Mouse (Mus musculus) monocyte, adult 5-6 weeks (primary cell): ENCODE measurements around the gene Elp6. TPM values are rescaled to one million over a fixed set of nuclear protein-coding genes. Genes with fewer than 3 reads are reported as not detected.
A peak's percentile ranks its signal among the peaks of the same experiment; 100 is the strongest.
"Not testable (repeated sequence)": the region's sequence is repeated elsewhere in the genome, so short reads cannot be mapped to it uniquely, and the experiment has no call there.

Source experiments
- ATAC-seq: fragments of 153-309, 156-312 bp; replicated peaks from 2 replicates; pipeline ENCODE4 v1.8.0; 2017; ENCODE audit warnings: mild to moderate bottlenecking; ENCODE audit not compliant: low TSS enrichment, insufficient number of reproducible peaks, severe bottlenecking, poor library complexity, low FRiP score
- total RNA-seq: library from RNA; stranded (forward); fragments of 200-1000, 200-491, 200-594 nt; gene quantifications from 3 replicates; pipeline ENCODE4 v1.2.3, GENCODE M21; 2017

The Elp6 gene
- total RNA-seq, 1 experiment from 2014 or later: 1.7 TPM

- ATAC-seq: no peak
These were observed 1.4 kb downstream of the Elp6 start for GRCm38 (mm10) chr9:110306371-110306770.

- no peak for ATAC-seq
These were observed 9.7 kb downstream of the Elp6 start for GRCm38 (mm10) chr9:110314706-110315105.

GRCm38 (mm10) chr9:110315410-110315809 is 10.4 kb downstream of the Elp6 start:
- no peak for ATAC-seq

- ATAC-seq: no peak
These were observed 10.9 kb downstream of the Elp6 start for GRCm38 (mm10) chr9:110315904-110316303.

GRCm38 (mm10) chr9:110316503-110316902 is 11.5 kb downstream of the Elp6 start:
- ATAC-seq: no peak

- ATAC-seq: no peak
These were observed 15.8 kb downstream of the Elp6 start for GRCm38 (mm10) chr9:110320769-110321168.

- ATAC-seq: no peak
These were observed 18.0 kb downstream of the Elp6 start for GRCm38 (mm10) chr9:110322972-110323371.

GRCm38 (mm10) chr9:110324181-110324580 is 19.2 kb downstream of the Elp6 start:
- ATAC-seq: no peak

- ATAC-seq: no peak
These were observed 23.2 kb downstream of the Elp6 start for GRCm38 (mm10) chr9:110328178-110328577.

- ATAC-seq: no peak
These were observed 24.1 kb downstream of the Elp6 start for GRCm38 (mm10) chr9:110328946-110329630.

GRCm38 (mm10) chr9:110329655-110330054 is 24.7 kb downstream of the Elp6 start:
- no peak for ATAC-seq

GRCm38 (mm10) chr9:110330341-110330740 is 25.4 kb downstream of the Elp6 start:
- no peak for ATAC-seq

- not testable (repeated sequence) for ATAC-seq
These were observed 25.9 kb downstream of the Elp6 start for GRCm38 (mm10) chr9:110330913-110331312.

GRCm38 (mm10) chr9:110333135-110333895 is 28.3 kb downstream of the Elp6 start, which contains the start of gene Scap:
Gene Scap, plus strand, starts transcription at chr9:110333288.
- ATAC-seq: peak; percentile 96

GRCm38 (mm10) chr9:110333896-110334259 is 28.9 kb downstream of the Elp6 start:
- ATAC-seq: no peak

- no peak for ATAC-seq
These were observed 29.9 kb downstream of the Elp6 start for GRCm38 (mm10) chr9:110334849-110335248.

- no peak for ATAC-seq
These were observed 35.2 kb downstream of the Elp6 start for GRCm38 (mm10) chr9:110340037-110340750.

GRCm38 (mm10) chr9:110342008-110342407 is 37.0 kb downstream of the Elp6 start:
- ATAC-seq: no peak

GRCm38 (mm10) chr9:110343805-110344204 is 38.8 kb downstream of the Elp6 start:
- no peak for ATAC-seq
